Mouse (Mus musculus) skeletal muscle tissue, postnatal 0 days (tissue): ENCODE measurements around the gene Snx21. TPM values are rescaled to one million over a fixed set of nuclear protein-coding genes. Genes with fewer than 3 reads are reported as not detected.

ENCODE experiments used
- polyA plus RNA-seq: library from polyadenylated mRNA; unstranded; fragments of >200 nt; fragmentation: Nextera tagmentation; extraction: Ambion mirVana; gene quantifications from 2 replicates; pipeline ENCODE4 v1.2.1, GENCODE M21; 2015

Snx21 gene
- polyA plus RNA-seq = 31.1 and 33.0 TPM in 2 replicates

DNA sequence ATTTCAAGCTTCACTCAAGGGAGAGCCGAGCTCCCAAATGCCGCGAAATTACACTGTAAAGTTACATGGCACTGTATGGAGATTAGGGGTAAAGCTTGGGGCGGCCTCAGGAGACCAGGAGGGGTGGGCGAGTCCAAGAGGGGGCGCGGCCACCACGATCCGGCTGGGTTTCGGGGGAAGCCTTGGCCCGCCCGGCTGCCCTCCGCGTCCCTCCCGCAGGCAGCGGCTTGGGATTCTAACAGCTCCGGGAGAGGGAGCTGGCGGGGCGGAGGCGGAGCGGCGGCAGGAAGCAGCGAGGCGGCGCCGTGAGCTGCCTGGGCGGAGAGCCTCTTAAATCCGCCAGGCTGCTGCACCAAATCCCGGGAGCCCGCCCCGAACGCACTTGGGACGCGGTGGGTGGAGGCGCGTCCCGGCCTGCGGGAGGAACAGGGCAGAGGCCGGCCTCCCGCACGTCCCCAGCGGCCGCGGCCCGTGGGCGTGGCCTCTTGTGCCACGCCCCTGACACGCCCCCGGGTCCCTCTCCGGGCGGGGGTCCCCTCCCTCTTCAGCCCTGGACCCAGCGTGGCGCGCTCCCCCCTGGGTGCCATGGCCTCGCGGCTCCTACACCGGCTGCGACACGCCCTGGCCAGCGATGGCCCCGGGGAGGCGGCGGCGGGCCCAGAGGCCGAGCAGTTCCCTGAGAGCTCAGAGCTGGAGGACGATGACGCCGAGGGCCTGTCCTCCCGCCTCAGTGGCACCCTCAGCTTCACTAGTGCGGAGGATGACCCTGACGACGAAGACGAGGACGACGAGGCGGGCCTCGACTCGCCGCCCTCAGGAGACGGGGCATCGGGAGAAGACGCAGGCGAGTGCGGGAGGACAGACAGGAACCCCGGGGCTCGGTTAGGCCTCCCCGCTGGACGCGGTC is at the start of gene Snx21:
TSS of gene Snx21 (plus strand) at position 343 of the 907 bp plus-strand sequence.

DNA sequence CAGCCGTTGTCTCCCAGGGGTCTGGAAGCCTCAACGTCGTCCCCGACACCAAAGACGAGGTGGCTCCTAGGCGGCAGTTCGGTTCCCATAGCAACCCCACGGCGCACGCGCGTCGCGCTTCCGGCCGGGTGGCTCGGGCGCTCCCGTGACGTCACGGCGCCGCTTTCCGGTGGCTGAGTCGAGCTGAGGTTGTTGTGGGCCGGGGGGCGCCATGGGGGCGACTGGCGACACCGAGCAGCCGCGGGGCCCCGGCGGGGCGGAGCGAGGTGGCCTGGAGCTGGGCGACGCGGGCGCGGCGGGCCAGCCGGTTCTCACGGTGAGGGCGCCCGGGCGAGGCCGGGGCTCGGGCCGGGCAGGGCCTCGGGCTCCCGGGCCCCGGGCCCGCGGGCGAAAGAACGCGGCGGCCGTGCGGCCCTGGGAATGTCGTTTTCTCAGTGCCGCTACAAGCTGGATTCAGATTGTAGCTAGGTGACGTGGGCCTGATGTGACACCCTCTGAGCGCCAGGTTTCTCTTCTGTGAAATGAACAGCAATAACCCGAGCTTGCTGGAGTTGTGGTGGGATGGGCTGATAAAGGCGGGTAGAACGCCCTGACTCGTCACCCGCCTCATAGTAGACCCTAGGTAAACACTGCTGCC is 39.7 kb upstream of the Snx21 start, which contains the start of the genes Wfdc3 and Dnttip1:
TSS of gene Wfdc3 (minus strand) at position 89 of the 637 bp plus-strand sequence.
TSS of gene Dnttip1 (plus strand) at position 141 of the 637 bp plus-strand sequence.

DNA sequence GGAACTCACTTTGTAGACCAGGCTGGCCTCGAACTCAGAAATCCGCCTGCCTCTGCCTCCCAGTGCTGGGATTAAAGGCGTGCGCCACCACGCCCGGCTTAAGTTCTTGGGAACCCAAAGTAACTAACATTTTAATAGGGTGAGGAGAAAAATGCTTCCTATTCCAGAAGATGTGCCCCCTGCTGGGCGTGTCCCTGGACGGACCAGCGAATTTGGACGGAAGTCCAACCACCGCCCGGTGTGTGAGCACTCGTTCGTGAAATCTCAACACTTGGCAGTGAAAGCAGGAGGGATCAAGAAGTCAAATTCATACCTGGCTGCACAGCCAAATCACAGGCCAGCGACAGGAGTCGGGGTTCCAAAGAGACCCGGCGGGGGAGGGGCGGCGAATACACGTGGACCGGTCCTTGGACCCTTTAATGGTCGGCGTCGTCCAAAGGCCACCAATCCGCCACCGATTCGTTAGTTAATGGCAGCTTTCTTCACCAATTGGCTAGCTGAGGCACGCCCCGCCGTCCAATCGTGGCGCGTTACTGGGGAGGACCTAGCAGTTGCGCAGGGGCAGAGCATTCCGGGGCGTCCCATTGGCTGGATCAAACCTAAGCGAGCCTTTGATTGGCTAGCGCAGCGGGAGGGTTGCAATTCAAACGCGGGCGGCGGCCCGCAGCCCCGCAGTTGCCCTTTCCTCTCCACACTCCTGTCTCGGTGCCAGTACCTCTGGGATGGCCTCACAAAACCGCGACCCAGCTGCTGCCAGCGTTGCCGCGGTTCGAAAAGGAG is 16.2 kb upstream of the Snx21 start, which contains the start of gene Ube2c:
TSS of gene Ube2c (plus strand) at position 641 of the 780 bp plus-strand sequence.

DNA sequence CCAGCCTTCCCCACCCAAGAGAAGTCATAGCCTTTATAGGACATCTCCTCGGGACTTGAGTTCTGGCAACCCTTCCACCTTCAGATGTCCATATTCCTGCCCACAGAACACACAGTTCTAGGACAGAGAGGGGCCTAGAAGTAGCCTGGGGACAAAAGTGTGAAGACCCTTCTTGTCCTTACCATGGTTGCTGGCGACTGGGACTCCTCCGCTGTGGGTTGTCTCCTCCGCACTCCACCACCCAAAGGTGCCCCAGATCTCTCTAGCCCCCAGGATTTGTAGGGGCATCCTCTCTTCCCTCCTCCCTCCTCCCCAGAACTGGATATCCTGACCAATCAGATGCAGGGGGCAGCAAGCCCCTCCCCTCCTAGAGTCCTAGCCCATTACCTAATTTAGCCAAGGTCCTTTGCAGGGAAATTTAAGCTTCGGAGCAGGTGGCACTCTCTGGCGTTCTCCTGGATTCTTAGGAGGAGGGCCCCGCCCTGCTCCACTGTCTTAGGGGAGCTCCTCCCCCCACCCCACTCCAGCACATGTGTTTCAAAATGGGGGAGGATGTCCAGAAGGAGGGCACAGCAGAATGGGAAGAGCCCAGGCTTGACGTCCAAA is 6.0 kb upstream of the Snx21 start, which contains the start of gene Tnnc2:
TSS of gene Tnnc2 (minus strand) at position 487 of the 606 bp plus-strand sequence.

DNA sequence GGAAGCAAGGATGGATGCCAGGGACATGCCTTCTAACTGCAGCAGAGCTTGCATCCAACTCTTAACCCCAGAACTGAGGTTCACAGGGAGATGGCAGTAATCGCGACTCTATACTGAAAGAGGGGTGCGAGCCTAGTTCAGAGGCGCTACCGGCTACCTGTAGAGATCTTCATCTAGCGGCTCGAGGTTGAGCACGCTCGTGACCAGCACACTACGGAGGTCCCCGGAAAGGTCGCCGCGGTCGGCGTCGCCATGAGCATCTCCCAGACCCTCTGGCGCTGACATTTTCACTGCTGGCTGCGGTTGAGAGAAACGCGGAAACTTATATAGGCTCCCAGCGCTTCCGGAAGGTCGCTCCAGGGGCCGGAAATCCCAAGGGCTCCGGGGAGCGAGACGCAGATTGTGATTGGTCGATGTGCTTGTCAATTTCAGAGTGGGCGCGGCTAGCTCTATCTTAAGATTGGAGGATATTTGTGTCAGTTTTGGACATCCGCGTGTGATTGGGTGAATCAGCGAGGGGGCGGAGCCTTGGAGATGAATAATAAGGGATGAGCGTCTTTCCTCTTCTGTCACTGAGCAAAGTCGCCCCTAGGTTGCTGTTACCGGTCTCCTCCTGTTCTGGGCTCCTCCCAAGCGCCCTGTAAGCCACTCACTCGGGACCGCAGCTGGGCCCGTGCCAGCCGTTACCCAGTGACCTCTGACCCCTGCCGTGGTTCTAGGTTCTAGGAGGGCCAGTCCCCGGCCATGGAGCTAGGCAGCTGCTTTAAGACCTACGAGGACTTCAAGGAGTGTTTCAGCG is 19.1 kb downstream of the Snx21 start, which contains the start of the genes Acot8 and Zswim3:
TSS of gene Acot8 (minus strand) at position 350 of the 799 bp plus-strand sequence.
TSS of gene Zswim3 (plus strand) at position 566 of the 799 bp plus-strand sequence.

DNA sequence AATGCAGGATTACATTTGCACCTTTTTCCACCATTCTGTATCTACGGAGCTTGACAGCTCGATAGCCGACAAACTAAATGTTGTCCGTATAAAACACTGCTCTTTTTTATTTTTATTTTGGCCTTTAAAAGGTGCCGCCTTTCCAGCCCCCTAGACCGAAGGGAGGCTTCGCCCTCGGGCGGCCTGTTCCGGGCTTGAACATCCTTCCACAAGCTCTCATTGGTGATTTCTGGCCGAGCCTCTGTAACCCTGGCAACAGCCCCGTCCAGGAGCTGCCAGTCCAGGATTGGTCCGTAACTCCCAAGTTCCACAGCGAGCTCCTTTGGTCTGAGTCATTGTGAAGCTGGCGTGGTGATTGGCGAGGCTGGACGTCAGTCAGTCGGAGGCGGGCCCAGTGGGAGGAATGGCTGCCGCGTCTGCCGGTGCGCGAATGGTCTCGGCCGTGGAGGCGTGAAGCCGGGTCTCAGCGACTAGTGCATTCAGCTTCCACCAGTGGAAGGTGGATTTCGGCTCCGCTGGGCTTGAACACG is 37.1 kb downstream of the Snx21 start, which contains the start of gene Zswim1:
TSS of gene Zswim1 (plus strand) at position 51 of the 530 bp plus-strand sequence.

DNA sequence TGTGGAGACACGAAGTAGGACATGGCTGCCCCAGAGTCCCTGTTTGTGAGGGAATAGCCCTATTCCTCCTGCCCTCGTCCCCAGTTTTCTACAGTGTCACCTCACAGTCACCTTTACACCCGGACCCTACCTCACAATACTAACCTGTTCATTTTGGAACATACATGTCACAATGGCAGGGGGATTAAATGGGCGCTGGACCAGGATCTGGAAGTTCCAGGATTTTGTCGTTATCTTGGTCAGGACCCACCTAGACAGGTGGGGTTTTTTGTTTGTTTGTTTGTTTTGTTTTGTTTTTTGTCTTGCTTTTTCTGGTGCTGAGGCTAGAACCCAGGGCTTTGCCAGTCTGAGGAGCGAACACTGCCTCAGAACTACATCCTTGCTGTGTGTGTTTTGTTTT is 42.8 kb downstream of the Snx21 start, which contains the start of gene Spata25:
TSS of gene Spata25 (minus strand) at position 101 of the 400 bp plus-strand sequence.

DNA sequence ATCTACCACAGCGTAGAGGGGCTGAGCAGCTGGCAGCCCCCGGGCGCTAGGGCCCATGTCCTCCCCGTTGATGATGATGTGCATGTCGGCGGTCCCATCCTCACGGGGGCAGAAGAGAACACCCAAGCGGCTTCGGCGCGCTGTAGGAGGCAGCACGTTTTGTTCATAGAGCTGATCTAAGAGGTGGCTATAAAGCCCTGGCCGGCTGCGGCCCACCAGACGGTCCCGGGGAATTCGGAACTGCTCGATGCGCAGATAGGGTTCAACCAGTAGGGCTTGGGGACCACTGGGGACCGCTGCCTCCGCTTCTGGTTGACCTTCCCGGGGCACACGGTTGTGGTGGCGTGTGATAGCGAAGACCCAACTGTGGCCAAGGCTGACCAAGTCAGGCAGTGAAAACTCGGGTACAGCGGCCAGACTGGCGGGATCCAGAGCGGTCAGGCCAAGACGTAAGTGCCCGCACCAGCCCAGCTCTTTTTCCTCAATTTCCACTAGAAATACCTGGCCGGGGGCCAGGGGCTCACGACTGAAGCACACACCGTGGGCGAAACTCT is 47.2 kb downstream of the Snx21 start, which contains the start of gene Ctsa:
TSS of gene Ctsa (plus strand) at position 126 of the 554 bp plus-strand sequence.

DNA sequence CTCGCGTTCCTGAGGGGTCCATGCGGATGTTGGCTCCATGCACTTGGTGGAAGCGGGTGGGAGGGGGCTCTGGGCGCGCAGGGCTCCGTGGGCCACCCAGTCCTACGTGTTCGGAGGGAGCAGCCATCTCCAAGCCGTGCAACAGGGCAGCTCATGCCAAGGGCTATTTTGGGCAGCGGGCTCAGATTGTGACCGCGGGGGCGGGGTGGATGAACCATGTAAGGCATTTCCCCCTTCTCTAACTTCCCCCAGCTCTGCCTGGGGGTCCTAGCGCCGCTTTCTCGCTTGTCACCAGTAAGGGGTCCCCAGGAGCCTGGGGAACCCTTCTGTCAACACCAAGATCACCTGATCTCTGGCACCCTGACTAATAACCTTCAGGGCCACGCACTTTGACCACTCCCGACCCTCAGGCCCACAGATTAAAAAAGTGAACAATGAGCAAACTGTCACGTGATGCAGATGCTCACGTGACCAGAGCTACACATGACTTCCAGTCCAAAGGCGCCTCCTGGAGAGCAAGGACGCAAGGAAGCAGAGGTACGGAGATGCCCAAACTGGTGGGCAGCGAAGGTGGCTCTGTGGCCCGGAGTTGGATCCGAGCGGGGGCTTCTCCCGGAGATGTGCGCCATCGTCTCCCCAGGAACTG is 47.8 kb downstream of the Snx21 start, which contains the start of gene Neurl2:
TSS of gene Neurl2 (minus strand) at position 143 of the 646 bp plus-strand sequence.

Other genes with a start within 250 kb of the Snx21 start
- gene Wfdc2, start 223.4 kb upstream of the Snx21 start, polyA plus RNA-seq = 0.29 and 0.37 TPM in 2 replicates
- gene Spint3, start 212.4 kb upstream of the Snx21 start, polyA plus RNA-seq = not detected in 2 replicates
- not detected in 2 replicates for gene Wfdc6a, start 200.4 kb upstream of the Snx21 start, polyA plus RNA-seq
- not detected in 2 replicates for gene Eppin, start 192.2 kb upstream of the Snx21 start, polyA plus RNA-seq
- gene Wfdc6b, start 172.3 kb upstream of the Snx21 start, polyA plus RNA-seq = not detected in 2 replicates
- gene Wfdc8, start 172.2 kb upstream of the Snx21 start, polyA plus RNA-seq = not detected in 2 replicates
- not detected in 2 replicates for gene Wfdc16, start 147.0 kb upstream of the Snx21 start, polyA plus RNA-seq
- gene Wfdc10, start 129.8 kb upstream of the Snx21 start, polyA plus RNA-seq = not detected in 2 replicates
- gene Wfdc9, start 129.2 kb upstream of the Snx21 start, polyA plus RNA-seq = not detected in 2 replicates
- not detected in 2 replicates for gene Wfdc11, start 111.7 kb upstream of the Snx21 start, polyA plus RNA-seq
- gene Wfdc13, start 100.7 kb upstream of the Snx21 start, polyA plus RNA-seq = 0.21 TPM in 1 of 2 replicates, not detected in the other
- not detected in 2 replicates for gene Spint4, start 87.3 kb upstream of the Snx21 start, polyA plus RNA-seq
- not detected in 2 replicates for gene Spint5, start 70.5 kb upstream of the Snx21 start, polyA plus RNA-seq
- 0.14 and 0.29 TPM in 2 replicates for gene Wfdc3, start 39.9 kb upstream of the Snx21 start, polyA plus RNA-seq
- 51.2 and 54.3 TPM in 2 replicates for gene Dnttip1, start 39.8 kb upstream of the Snx21 start, polyA plus RNA-seq
- gene Ube2c, start 15.9 kb upstream of the Snx21 start, polyA plus RNA-seq = 67.3 and 77.7 TPM in 2 replicates
- gene Tnnc2, start 5.9 kb upstream of the Snx21 start, polyA plus RNA-seq = 22,389 and 24,028 TPM in 2 replicates
- 10.2 and 11.7 TPM in 2 replicates for gene Acot8, start 19.1 kb downstream of the Snx21 start, polyA plus RNA-seq
- 2.0 TPM in 2 replicates for gene Zswim3, start 19.3 kb downstream of the Snx21 start, polyA plus RNA-seq
- 5.9 and 6.8 TPM in 2 replicates for gene Zswim1, start 36.9 kb downstream of the Snx21 start, polyA plus RNA-seq
- not detected in 2 replicates for gene Spata25, start 42.7 kb downstream of the Snx21 start, polyA plus RNA-seq
- 105 and 116 TPM in 2 replicates for gene Ctsa, start 47.0 kb downstream of the Snx21 start, polyA plus RNA-seq
- gene Neurl2, start 47.6 kb downstream of the Snx21 start, polyA plus RNA-seq = 56.5 and 63.5 TPM in 2 replicates
- 5.9 and 7.4 TPM in 2 replicates for gene Pltp, start 71.9 kb downstream of the Snx21 start, polyA plus RNA-seq
- 41.4 and 42.2 TPM in 2 replicates for gene Pcif1, start 93.5 kb downstream of the Snx21 start, polyA plus RNA-seq
- 4.0 and 4.3 TPM in 2 replicates for gene Zfp335, start 125.9 kb downstream of the Snx21 start, polyA plus RNA-seq
- 0.91 and 1.1 TPM in 2 replicates for gene Mmp9, start 155.0 kb downstream of the Snx21 start, polyA plus RNA-seq
- 0.22 and 0.23 TPM in 2 replicates for gene Slc12a5, start 175.0 kb downstream of the Snx21 start, polyA plus RNA-seq
- 17.6 and 18.6 TPM in 2 replicates for gene Ncoa5, start 249.0 kb downstream of the Snx21 start, polyA plus RNA-seq